Mouse (Mus musculus) adrenal gland, postnatal 10 days (tissue): ENCODE data around the gene Nme3. TPM values are rescaled to one million over a fixed set of nuclear protein-coding genes. Genes with fewer than 3 reads are reported as not detected.
"Not testable (repeated sequence)": the region's sequence is repeated elsewhere in the genome, so short reads cannot be mapped to it uniquely, and the experiment has no call there.

ENCODE experiments used
- DNase-seq: peaks from one replicate; pipeline ENCODE4 v3.0.0; 2021; ENCODE audit warnings: mixed read lengths
- total RNA-seq, 2 experiments: library from RNA; stranded (reverse); gene quantifications; 2 replicates each; pipeline ENCODE4 v1.2.3; 2021

Gene Nme3
- total RNA-seq, 2 experiments from 2014 or later = 43.6 to 51.3 TPM

DNA sequence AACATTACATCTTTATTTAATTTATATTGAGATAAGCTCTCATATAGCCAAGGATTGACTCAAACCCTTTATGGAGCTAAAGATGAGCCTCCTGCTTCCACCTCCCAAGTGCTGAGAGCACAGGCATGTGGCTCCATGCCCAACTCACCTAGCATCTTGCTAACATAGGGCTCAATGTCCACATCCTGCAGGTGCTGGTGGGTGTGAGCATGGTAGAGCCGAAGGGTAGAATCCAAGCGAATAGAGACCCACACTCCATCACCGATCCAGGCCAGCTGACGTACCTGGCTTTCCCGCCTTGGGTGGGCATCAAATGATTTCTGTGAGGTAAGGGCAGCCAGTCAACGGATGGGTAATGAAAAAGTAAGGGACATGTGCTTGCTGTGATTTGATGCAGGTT lies 3.7 kb downstream of the Nme3 start:
- DNase-seq = no peak

GRCm38 (mm10) chr17:24902124-24902523 lies 5.8 kb downstream of the Nme3 start:
- DNase-seq = no peak

GRCm38 (mm10) chr17:24902671-24903474 lies 6.6 kb downstream of the Nme3 start:
- DNase-seq = peak; percentile 68

DNA sequence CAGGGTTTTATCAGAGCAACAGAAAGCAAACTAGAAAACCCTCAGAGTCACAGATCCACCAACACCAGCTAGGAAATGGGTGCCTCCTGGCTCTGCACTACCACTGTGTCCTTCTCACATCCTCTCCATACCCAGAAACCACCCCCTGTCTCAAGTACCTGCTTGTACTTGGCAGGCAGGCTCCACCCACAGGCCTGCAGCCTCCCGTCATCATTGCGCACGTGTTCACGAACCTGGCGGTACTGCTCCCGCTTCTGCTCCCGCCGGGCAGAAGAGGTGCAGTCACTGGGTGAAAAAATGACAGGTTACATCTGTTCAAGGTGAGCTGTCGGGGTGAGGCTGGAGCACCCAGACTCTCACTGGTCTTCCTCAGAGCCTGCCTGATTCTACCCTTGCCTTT lies 7.5 kb downstream of the Nme3 start:
- DNase-seq = no peak

DNA sequence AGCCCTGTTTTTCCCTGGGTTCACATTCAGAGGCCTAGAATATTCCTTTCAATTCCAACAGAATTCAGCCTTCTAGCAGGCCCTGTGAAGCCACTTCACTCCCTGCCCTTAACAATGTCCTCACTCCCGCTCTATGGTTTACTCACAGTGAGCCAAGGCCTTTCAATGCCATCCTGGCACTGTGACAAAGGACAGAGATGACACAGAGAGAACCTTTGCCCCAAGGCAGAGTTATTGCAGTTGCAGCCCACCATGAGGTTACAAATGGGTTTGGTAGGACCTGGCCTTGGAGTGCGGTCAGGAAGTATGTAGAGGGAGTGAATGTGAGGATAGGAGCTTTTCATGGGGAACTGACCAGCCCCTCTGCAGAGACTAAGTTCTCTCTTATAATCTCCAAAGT lies 11.3 kb downstream of the Nme3 start:
- DNase-seq = peak; percentile 76

- no peak for DNase-seq
Observed at GRCm38 (mm10) chr17:24913984-24914383, 17.7 kb downstream of the Nme3 start.

- no peak for DNase-seq
Observed at GRCm38 (mm10) chr17:24923246-24923645, 26.9 kb downstream of the Nme3 start.

DNA sequence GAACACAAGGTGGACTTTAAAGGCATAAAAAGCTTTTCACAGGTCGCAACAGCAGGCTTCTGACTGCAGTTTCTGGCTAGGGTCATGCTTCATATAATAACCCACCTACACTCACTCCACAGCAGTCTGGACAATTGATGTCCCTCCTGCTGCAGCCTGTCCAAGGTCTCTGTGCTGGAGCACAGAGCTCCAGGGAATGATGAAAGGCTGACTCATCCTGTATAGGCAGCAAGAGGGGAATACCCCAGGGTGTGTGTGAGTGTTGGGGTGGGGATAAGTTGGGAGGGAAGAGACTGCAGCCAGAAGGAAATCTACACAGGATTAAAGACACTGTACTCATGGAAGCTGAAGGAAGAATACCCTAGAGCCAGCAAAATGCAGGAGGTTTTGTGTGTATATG lies 33.2 kb downstream of the Nme3 start:
- peak; percentile 55 for DNase-seq

- DNase-seq = no peak
Observed at GRCm38 (mm10) chr17:24932431-24932830, 36.1 kb downstream of the Nme3 start.

DNA sequence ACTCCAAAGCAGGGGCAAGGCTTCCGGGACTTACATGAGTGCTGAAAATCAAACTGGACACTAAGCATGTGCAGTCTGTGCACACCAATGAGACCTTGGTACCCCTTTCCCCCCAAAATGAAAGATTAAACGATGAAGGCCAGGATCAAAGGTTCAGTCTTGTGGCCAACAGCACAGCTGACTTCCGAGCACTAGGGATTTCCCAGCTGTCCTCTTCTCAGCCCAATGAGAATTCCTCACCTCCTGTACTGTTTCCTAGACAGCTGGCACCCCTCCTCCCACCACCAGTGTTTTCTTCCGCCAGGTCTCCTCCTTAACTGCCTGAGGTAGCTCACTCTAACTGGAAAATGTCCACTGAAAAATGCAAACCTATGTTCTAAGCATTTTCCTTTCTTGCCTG lies 36.9 kb downstream of the Nme3 start:
- DNase-seq = no peak

DNA sequence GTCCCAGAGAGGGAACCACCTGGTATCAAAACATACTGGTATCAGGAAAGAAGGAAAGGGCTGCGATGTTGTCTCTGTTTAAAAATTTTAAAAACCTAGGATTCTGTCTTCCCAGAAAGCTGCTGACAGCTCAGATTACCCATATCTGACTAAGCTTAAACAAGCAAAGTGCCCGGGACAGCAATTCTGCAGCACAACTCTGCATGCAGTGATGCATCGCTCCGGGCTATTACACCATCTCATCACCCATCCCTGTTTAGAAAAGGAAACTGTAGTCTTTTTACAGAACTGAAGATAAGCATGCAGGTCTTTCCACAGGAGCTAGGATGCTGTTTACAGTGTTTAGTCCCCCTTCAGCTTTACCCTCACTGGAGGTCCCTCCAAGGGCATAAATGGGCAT lies 38.6 kb downstream of the Nme3 start:
- DNase-seq = no peak

- peak; percentile 12 for DNase-seq
Observed at GRCm38 (mm10) chr17:24935666-24936065, 39.4 kb downstream of the Nme3 start.

- peak; percentile 98 for DNase-seq
Observed at GRCm38 (mm10) chr17:24936259-24937237, 40.2 kb downstream of the Nme3 start, which contains the start of gene Mapk8ip3. Gene Mapk8ip3 (minus strand): TSS chr17:24936977.

DNA sequence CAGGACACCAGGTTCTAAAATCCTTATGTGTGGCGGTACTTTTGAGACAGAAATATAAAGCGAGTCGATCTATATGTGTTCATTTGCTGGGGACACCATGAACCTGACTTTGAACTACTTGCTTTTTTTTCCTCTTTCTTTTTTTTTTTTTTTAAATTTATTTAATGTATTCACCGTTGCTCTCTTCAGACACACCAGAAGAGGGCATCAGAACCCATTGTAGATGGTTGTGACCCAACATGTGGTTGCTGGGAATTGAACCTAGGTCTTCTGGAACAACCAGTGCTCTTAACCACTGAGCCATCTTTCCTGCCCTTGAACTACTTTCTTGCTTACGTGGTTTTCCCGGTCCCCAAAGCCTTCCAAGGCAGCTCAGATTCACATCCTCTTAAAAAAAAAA lies 41.0 kb downstream of the Nme3 start:
- no peak for DNase-seq

- DNase-seq = peak; percentile 59
Observed at GRCm38 (mm10) chr17:24942453-24942852, 46.2 kb downstream of the Nme3 start.

- no peak for DNase-seq
Observed at GRCm38 (mm10) chr17:24943036-24943435, 46.7 kb downstream of the Nme3 start.

DNA sequence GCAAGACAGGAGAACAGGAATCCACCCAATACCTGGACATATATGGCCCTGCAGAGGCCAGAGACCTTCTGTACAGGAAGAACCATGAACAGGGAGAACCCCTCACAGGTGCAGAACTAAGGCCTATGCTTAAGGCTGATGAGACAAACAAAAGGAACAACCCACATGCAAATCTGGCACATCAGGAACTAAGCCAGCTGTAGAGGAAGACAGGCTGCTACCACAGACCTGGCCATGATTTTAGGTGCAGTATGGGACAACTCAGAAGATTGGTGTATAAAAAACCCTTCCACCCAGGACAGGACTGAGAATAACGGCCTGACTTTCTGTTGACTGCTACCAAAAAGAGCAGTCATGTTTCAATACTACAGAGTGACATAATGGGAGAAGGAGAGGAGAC lies 47.3 kb downstream of the Nme3 start:
- not testable (repeated sequence) for DNase-seq

Other genes with a start within 250 kb of the Nme3 start
- 10 to 100 TPM; 66.9 to 72.8 TPM for gene Slc9a3r2, start 246.2 kb upstream of the Nme3 start, total RNA-seq
- not detected for gene Npw, start 238.0 kb upstream of the Nme3 start, total RNA-seq
- 10 to 100 TPM; 38.9 to 42.2 TPM for gene Zfp598, start 226.8 kb upstream of the Nme3 start, total RNA-seq
- gene Syngr3, start 206.5 kb upstream of the Nme3 start, total RNA-seq = 10 to 100 TPM in 1 of 2 experiments, 1 to 10 TPM in 1; 5.8 to 11.7 TPM
- gene Gfer, start 200.3 kb upstream of the Nme3 start, total RNA-seq = 10 to 100 TPM; 36.0 to 36.8 TPM
- 1 to 10 TPM; 4.3 to 6.6 TPM for gene Noxo1, start 200.3 kb upstream of the Nme3 start, total RNA-seq
- 10 to 100 TPM; 39.1 to 39.9 TPM for gene Tbl3, start 188.8 kb upstream of the Nme3 start, total RNA-seq
- gene Rnf151, start 178.4 kb upstream of the Nme3 start, total RNA-seq = under 1 TPM in 1 of 2 experiments, not detected in 1; 0.24 TPM
- gene Rps2, start 178.4 kb upstream of the Nme3 start, total RNA-seq = 100 to 1,000 TPM; 785 to 825 TPM
- gene Ndufb10, start 172.0 kb upstream of the Nme3 start, total RNA-seq = 100 to 1,000 TPM; 422 to 522 TPM
- gene Rpl3l, start 168.7 kb upstream of the Nme3 start, total RNA-seq = 10 to 100 TPM; 12.0 to 51.3 TPM
- gene Msrb1, start 159.9 kb upstream of the Nme3 start, total RNA-seq = 10 to 100 TPM; 75.1 to 93.3 TPM
- gene Hs3st6, start 143.5 kb upstream of the Nme3 start, total RNA-seq = 1 to 10 TPM; 1.6 to 2.0 TPM
- under 1 TPM; 0.48 to 0.75 TPM for gene Meiob, start 92.2 kb upstream of the Nme3 start, total RNA-seq
- gene Hagh, start 56.4 kb upstream of the Nme3 start, total RNA-seq = 100 to 1,000 TPM; 132 to 147 TPM
- gene Fahd1, start 46.1 kb upstream of the Nme3 start, total RNA-seq = 10 to 100 TPM; 43.4 to 52.2 TPM
- 10 to 100 TPM in 1 of 2 experiments, 1 to 10 TPM in 1; 9.1 to 17.1 TPM for gene Igfals, start 30.5 kb upstream of the Nme3 start, total RNA-seq
- gene Nubp2, start 10.2 kb upstream of the Nme3 start, total RNA-seq = 10 to 100 TPM; 42.2 to 43.7 TPM
- 10 to 100 TPM; 31.5 to 35.6 TPM for gene Spsb3, start 9.9 kb upstream of the Nme3 start, total RNA-seq
- gene Eme2, start 1.4 kb upstream of the Nme3 start, total RNA-seq = 10 to 100 TPM; 30.2 to 45.4 TPM
- gene Mrps34, start 1.4 kb upstream of the Nme3 start, total RNA-seq = 100 to 1,000 TPM; 123 to 140 TPM
- 100 to 1,000 TPM in 1 of 2 experiments, 10 to 100 TPM in 1; 63.8 to 110 TPM for gene Mapk8ip3, start 40.5 kb downstream of the Nme3 start, total RNA-seq
- gene Jpt2, start 64.2 kb downstream of the Nme3 start, total RNA-seq = 10 to 100 TPM; 38.4 to 44.4 TPM
- gene Cramp1l, start 119.3 kb downstream of the Nme3 start, total RNA-seq = 10 to 100 TPM; 18.7 to 20.0 TPM
- 10 to 100 TPM; 25.0 to 28.2 TPM for gene Ift140, start 119.6 kb downstream of the Nme3 start, total RNA-seq
- gene Tmem204, start 187.1 kb downstream of the Nme3 start, total RNA-seq = 10 to 100 TPM; 23.1 to 31.8 TPM
- gene Telo2, start 219.5 kb downstream of the Nme3 start, total RNA-seq = 10 to 100 TPM; 17.6 to 30.4 TPM
- under 1 TPM; 0.18 to 0.69 TPM for gene Ptx4, start 224.3 kb downstream of the Nme3 start, total RNA-seq
- gene Clcn7, start 236.9 kb downstream of the Nme3 start, total RNA-seq = 10 to 100 TPM; 29.8 to 33.3 TPM